Mouse (Mus musculus) bone marrow macrophage, adult 2 months (primary cell): Measurements from ENCODE around the gene E2f4.

Source experiments
- CTCF ChIP-seq: IDR thresholded peaks from 2 replicates; pipeline ENCODE4 v1.5.1; 2012; ENCODE audit warnings: low read depth, mild to moderate bottlenecking, low read length, moderate library complexity
- POLR2A ChIP-seq: IDR thresholded peaks from 2 replicates; pipeline ENCODE4 v1.6.1; 2012; ENCODE audit warnings: mild to moderate bottlenecking, low read depth, low read length, borderline replicate concordance

DNA sequence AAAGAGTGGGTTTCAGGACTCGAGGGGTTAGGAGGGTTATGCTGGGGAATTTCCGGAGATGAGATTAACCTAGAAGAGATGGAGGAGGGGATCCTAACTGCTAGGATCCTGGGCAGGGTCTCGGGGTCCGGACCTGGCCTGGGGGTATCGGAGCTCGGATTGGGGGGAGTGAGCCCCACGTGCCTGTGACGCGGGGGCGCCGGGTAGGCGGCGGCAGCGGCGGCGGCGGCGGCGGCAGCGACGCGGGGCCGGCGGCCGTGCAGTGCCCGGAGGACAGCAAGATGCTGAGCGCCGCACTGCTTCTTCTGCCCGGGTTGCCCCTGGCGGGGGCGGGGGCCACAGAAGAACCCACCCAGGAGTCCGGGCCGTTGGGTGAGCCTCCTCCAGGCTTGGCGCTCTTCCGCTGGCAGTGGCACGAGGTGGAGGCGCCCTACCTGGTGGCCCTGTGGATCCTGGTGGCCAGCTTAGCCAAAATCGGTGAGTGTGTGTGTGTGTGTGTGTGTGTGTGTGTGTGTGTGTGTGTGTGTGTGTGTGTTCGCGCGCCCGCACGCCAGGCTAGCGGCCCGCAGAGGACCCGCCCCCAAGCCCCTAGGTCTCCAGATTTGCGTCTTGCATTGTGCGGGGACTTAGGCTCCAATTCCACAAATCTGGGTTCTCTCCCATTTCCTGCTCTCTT is 51.8 kb downstream of the E2f4 start:
- TF ChIP-seq CTCF (no peak), POLR2A (no peak)
